Mouse (Mus musculus) myocyte (in vitro differentiated cells): Measurements from ENCODE around the gene 1700012B07Rik.

ENCODE experiments used
- CEBPB ChIP-seq: IDR thresholded peaks from 2 replicates; pipeline ENCODE4 v1.6.1; 2011; ENCODE audit warnings: mild to moderate bottlenecking, moderate library complexity; ENCODE audit not compliant: poor library complexity, insufficient read depth, severe bottlenecking
- E2F4 ChIP-seq: IDR thresholded peaks from one replicate; pipeline ENCODE4 v1.6.1; 2011; ENCODE audit warnings: mild to moderate bottlenecking, control low read depth, moderate library complexity; ENCODE audit not compliant: insufficient read depth
- MYOD1 ChIP-seq, 3 experiments: IDR thresholded peaks; one replicate each; pipeline ENCODE4 v1.6.1; 2011; ENCODE audit warnings: control low read depth in 2 of 3, low read depth in 2 of 3, mild to moderate bottlenecking in 2 of 3, moderate library complexity in 1 of 3; ENCODE audit not compliant: insufficient read length in 2 of 3, control insufficient read depth in 1 of 3
- POLR2A ChIP-seq: IDR thresholded peaks from one replicate; pipeline ENCODE4 v1.6.1; 2011; ENCODE audit warnings: low read depth, mild to moderate bottlenecking, control low read depth, moderate library complexity; ENCODE audit not compliant: insufficient read length

DNA sequence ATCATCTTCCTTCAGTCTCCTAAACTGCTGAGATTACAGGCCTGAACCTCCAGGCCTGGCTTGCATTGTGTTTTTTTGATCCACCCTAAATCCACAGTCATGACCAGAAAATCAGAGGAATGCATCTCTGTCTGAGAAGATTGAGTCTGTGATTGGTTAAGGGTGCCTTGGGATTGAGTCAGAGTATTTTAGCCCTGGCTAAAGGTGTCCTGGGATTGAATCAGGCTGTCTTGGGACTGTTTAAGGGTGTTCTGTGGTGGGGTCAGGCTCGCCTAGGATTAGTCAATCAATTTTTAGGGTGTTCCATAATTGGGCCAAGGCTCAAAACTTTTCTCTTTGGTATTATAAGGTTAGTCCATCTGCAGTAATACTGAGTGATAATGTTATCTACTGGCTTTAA, 10.9 kb downstream of the 1700012B07Rik start:
- TF ChIP-seq MYOD1 (IDR thresholded peaks at IDR 0.05; ENCODE audit: control insufficient read depth in 1 of 3, insufficient read length in 2 of 3, low read depth in 2 of 3) (no peak), POLR2A (no peak), CEBPB (peak; percentile 79), E2F4 (no peak)
